Mouse (Mus musculus): ENCODE measurements around the gene Ubl7. TPM values are rescaled to one million over a fixed set of nuclear protein-coding genes. Genes with fewer than 3 reads are reported as not detected.

The Ubl7 gene
- polyA plus RNA-seq, 1 experiment from 2014 or later, result 120 TPM

- ATAC-seq (ENCODE audit: insufficient number of reproducible peaks, insufficient read depth, low FRiP score, low TSS enrichment, low read depth), result no peak
- Histone ChIP-seq H3K9ac (no peak overlapping the region), H3K36me3 (no peaks in the 10 kb centered on the region), H3K27ac (peak overlapping the region; percentile 48; the same call in 1 of the 2 replicates), H3K4me1 (peaks cover 24% of the 10 kb centered on the region), H3K4me2 (no peak overlapping the region), H3K4me3 (no peak overlapping the region), H3K9me3 (no peaks in the 10 kb centered on the region), H3K27me3 (no peaks in the 10 kb centered on the region)
- 31% methylated on average over 9 of the region's 9 CpGs for WGBS
Observed at GRCm38 (mm10) chr9:57972776-57973439, 62.1 kb downstream of the Ubl7 start.

- Histone ChIP-seq H3K9ac (no peak overlapping the region), H3K27me3 (no peaks in the 10 kb centered on the region), H3K4me3 (no peak overlapping the region), H3K9me3 (no peaks in the 10 kb centered on the region), H3K4me2 (no peak overlapping the region), H3K36me3 (no peaks in the 10 kb centered on the region), H3K27ac (0 out of 2 replicates have a peak overlapping the region, but pooled peaks have one; percentile 48), H3K4me1 (peaks cover 24% of the 10 kb centered on the region)
- 76% methylated on average over 6 of the region's 6 CpGs for WGBS
- no peak for ATAC-seq (ENCODE audit: insufficient number of reproducible peaks, insufficient read depth, low FRiP score, low TSS enrichment, low read depth)
Observed at GRCm38 (mm10) chr9:57973440-57974066, 62.8 kb downstream of the Ubl7 start.

GRCm38 (mm10) chr9:57974221-57974620 lies 63.4 kb downstream of the Ubl7 start:
- peaks cover 24% of the 10 kb centered on the region for H3K4me1 ChIP-seq
- no peak for ATAC-seq (ENCODE audit: insufficient number of reproducible peaks, insufficient read depth, low FRiP score, low TSS enrichment, low read depth)
- H3K9me3 ChIP-seq, result no peaks in the 10 kb centered on the region
- no peaks in the 10 kb centered on the region for H3K36me3 ChIP-seq
- H3K9ac ChIP-seq, result no peak overlapping the region
- no peak overlapping the region for H3K4me3 ChIP-seq
- H3K27ac ChIP-seq, result no peak overlapping the region
- 54% methylated on average over 5 of the region's 5 CpGs for WGBS
- no peak overlapping the region for H3K4me2 ChIP-seq
- no peaks in the 10 kb centered on the region for H3K27me3 ChIP-seq

- 78% methylated on average over 5 of the region's 5 CpGs for WGBS
- Histone ChIP-seq H3K27me3 (no peaks in the 10 kb centered on the region), H3K4me3 (no peak overlapping the region), H3K9ac (no peak overlapping the region), H3K27ac (no peak overlapping the region), H3K4me1 (peaks cover 24% of the 10 kb centered on the region), H3K36me3 (no peaks in the 10 kb centered on the region), H3K4me2 (no peak overlapping the region), H3K9me3 (no peaks in the 10 kb centered on the region)
- no peak for ATAC-seq (ENCODE audit: insufficient number of reproducible peaks, insufficient read depth, low FRiP score, low TSS enrichment, low read depth)
Observed at GRCm38 (mm10) chr9:57975200-57975821, 64.5 kb downstream of the Ubl7 start.

- Histone ChIP-seq H3K9ac (no peak overlapping the region), H3K27ac (no peak overlapping the region), H3K4me2 (no peak overlapping the region), H3K4me3 (no peak overlapping the region), H3K4me1 (peaks cover 8% of the 10 kb centered on the region), H3K36me3 (no peaks in the 10 kb centered on the region), H3K9me3 (no peaks in the 10 kb centered on the region), H3K27me3 (no peaks in the 10 kb centered on the region)
- WGBS, result 79% methylated on average over 6 of the region's 6 CpGs
- no peak for ATAC-seq (ENCODE audit: insufficient number of reproducible peaks, insufficient read depth, low FRiP score, low TSS enrichment, low read depth)
Observed at GRCm38 (mm10) chr9:57978025-57978424, 67.2 kb downstream of the Ubl7 start.

GRCm38 (mm10) chr9:57978858-57979257 lies 68.1 kb downstream of the Ubl7 start:
- H3K27ac ChIP-seq, result no peak overlapping the region
- H3K4me1 ChIP-seq, result no peaks in the 10 kb centered on the region; the same call in 1 of the 2 replicates
- no peak overlapping the region for H3K9ac ChIP-seq
- H3K36me3 ChIP-seq, result no peaks in the 10 kb centered on the region
- ATAC-seq (ENCODE audit: insufficient number of reproducible peaks, insufficient read depth, low FRiP score, low TSS enrichment, low read depth), result no peak
- no peaks in the 10 kb centered on the region for H3K27me3 ChIP-seq
- H3K4me2 ChIP-seq, result no peak overlapping the region
- no peaks in the 10 kb centered on the region for H3K9me3 ChIP-seq
- WGBS, result 74% methylated on average over 3 of the region's 3 CpGs
- no peak overlapping the region for H3K4me3 ChIP-seq

Other genes with a start within 250 kb of the Ubl7 start
- not detected in 2 replicates for gene Cyp1a2, start 227.3 kb upstream of the Ubl7 start, polyA plus RNA-seq (2015; fragmentation: Nextera tagmentation; extraction: Ambion mirVana)
- gene Cyp1a1, start 223.1 kb upstream of the Ubl7 start, polyA plus RNA-seq (2015; fragmentation: Nextera tagmentation; extraction: Ambion mirVana), result not detected in 2 replicates
- 34.2 and 35.0 TPM in 2 replicates for gene Edc3, start 202.4 kb upstream of the Ubl7 start, polyA plus RNA-seq (2015; fragmentation: Nextera tagmentation; extraction: Ambion mirVana)
- 71.7 and 74.5 TPM in 2 replicates for gene Clk3, start 145.1 kb upstream of the Ubl7 start, polyA plus RNA-seq (2015; fragmentation: Nextera tagmentation; extraction: Ambion mirVana)
- 6.7 and 6.8 TPM in 2 replicates for gene Arid3b, start 74.2 kb upstream of the Ubl7 start, polyA plus RNA-seq (2015; fragmentation: Nextera tagmentation; extraction: Ambion mirVana)
- gene Sema7a, start 29.1 kb downstream of the Ubl7 start, polyA plus RNA-seq (2015; fragmentation: Nextera tagmentation; extraction: Ambion mirVana), result 0.55 and 1.0 TPM in 2 replicates
- gene Cyp11a1, start 95.4 kb downstream of the Ubl7 start, polyA plus RNA-seq (2015; fragmentation: Nextera tagmentation; extraction: Ambion mirVana), result 0.77 and 1.0 TPM in 2 replicates
- 11.5 and 14.3 TPM in 2 replicates for gene Stra6, start 152.8 kb downstream of the Ubl7 start, polyA plus RNA-seq (2015; fragmentation: Nextera tagmentation; extraction: Ambion mirVana)
- gene Ccdc33, start 207.8 kb downstream of the Ubl7 start, polyA plus RNA-seq (2015; fragmentation: Nextera tagmentation; extraction: Ambion mirVana), result 0.83 TPM in 1 of 2 replicates, not detected in the other

Measured in embryonic facial prominence, embryonic 13.5 days (tissue).